Mouse (Mus musculus): Measurements from ENCODE around the gene Asl. TPM values are rescaled to one million over a fixed set of nuclear protein-coding genes. Genes with fewer than 3 reads are reported as not detected.

Asl gene
- polyA plus RNA-seq, 1 experiment, result 32.6 TPM

DNA sequence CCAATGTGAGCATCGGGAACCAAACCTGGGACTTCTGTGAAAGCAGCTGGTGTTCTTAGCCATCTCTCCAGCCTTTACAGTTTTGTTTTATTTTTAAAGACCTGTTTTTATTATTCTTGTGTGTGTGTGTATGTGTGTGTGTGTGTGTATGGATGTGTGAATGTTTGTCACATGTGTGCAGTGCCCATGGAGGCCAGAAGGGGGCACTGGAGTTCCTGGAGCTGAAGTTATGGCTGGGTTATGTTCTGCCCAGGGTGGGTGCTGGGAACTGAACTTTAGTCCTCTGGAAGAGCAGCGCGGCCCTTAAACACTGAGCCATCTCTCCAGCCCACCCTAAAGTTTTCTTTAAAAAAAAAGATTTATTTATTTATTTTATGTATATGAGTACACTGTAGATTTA lies 13.9 kb downstream of the Asl start:
- TF ChIP-seq CTCF (IDR thresholded peaks at IDR 0.05; ENCODE audit: borderline replicate concordance, insufficient read depth, low read length), result no peak
- no peak for TF ChIP-seq POLR2A (IDR thresholded peaks at IDR 0.05; ENCODE audit: low read depth, low read length)
- no peak overlapping the region for H3K4me3 ChIP-seq (ENCODE audit: insufficient read depth, low read length)
- H3K27ac ChIP-seq (ENCODE audit: insufficient read depth, low read length), result no peak overlapping the region

DNA sequence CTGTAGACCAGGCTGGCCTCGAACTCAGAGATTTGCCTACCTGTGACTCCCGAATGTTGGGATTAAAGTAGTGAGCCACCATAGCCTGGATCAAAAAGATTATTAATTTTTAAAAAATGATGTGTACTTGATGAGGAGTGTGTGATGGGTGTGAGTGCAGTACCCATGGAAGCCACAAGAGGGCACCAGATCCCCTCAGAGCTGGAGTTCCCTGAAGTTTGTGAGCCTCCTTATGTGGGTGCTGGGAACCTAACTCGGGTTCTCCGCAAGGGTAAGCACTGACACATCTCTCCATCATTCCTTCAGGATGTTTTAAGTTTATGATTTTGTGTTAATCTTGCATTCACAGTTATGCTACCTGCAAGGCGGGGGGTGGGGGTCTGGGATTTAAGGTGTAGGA lies 18.1 kb downstream of the Asl start:
- peak; percentile 16; the same call in 1 of the 2 replicates for TF ChIP-seq CTCF (IDR thresholded peaks at IDR 0.05; ENCODE audit: borderline replicate concordance, insufficient read depth, low read length)
- no peak for TF ChIP-seq POLR2A (IDR thresholded peaks at IDR 0.05; ENCODE audit: low read depth, low read length)
- no peak overlapping the region for H3K4me3 ChIP-seq (ENCODE audit: insufficient read depth, low read length)
- no peak overlapping the region for H3K27ac ChIP-seq (ENCODE audit: insufficient read depth, low read length)
- no peaks in the 10 kb centered on the region for H3K4me1 ChIP-seq (ENCODE audit: control insufficient read depth, insufficient read depth, low read length)

More for the DNA sequence above, 13.9 kb downstream of the Asl start:
- no peaks in the 10 kb centered on the region for H3K4me1 ChIP-seq (ENCODE audit: control insufficient read depth, insufficient read depth, low read length)

DNA sequence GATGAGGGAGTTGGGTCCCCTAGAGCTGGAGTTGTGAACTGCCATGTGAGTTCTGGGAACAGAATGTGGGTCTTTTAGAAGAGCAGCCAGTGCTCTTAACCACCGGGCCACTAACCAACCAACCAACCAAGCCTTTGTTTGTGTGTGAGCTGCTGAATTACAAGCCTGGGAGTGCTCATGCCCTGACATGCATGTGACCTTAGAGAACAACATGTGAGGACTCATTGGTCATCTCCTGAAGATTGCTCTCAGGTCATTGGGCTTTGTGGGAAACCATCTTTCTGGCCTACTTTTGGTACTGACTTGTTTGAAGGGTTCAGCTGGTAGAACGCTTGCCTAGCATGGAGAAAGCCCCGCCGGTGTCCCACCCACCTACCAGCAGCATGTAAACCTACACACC lies 19.3 kb downstream of the Asl start:
- TF ChIP-seq POLR2A (IDR thresholded peaks at IDR 0.05; ENCODE audit: low read depth, low read length) (no peak), CTCF (IDR thresholded peaks at IDR 0.05; ENCODE audit: borderline replicate concordance, insufficient read depth, low read length) (no peak)
- no peak overlapping the region for H3K27ac ChIP-seq (ENCODE audit: insufficient read depth, low read length)
- no peaks in the 10 kb centered on the region for H3K4me1 ChIP-seq (ENCODE audit: control insufficient read depth, insufficient read depth, low read length)
- H3K4me3 ChIP-seq (ENCODE audit: insufficient read depth, low read length), result no peak overlapping the region

GRCm38 (mm10) chr5:130008034-130008590 lies 20.9 kb downstream of the Asl start:
- H3K27ac ChIP-seq (ENCODE audit: insufficient read depth, low read length), result no peak overlapping the region
- TF ChIP-seq POLR2A (IDR thresholded peaks at IDR 0.05; ENCODE audit: low read depth, low read length) (no peak), CTCF (IDR thresholded peaks at IDR 0.05; ENCODE audit: borderline replicate concordance, insufficient read depth, low read length) (no peak)
- 0 out of 2 replicates have a peak, but pooled peaks cover 1% of the 10 kb centered on the region for H3K4me1 ChIP-seq (ENCODE audit: control insufficient read depth, insufficient read depth, low read length)
- no peak overlapping the region for H3K4me3 ChIP-seq (ENCODE audit: insufficient read depth, low read length)

- 0 out of 2 replicates have a peak, but pooled peaks cover 2% of the 10 kb centered on the region for H3K4me1 ChIP-seq (ENCODE audit: control insufficient read depth, insufficient read depth, low read length)
- H3K27ac ChIP-seq (ENCODE audit: insufficient read depth, low read length), result no peak overlapping the region
- no peak for TF ChIP-seq CTCF (IDR thresholded peaks at IDR 0.05; ENCODE audit: borderline replicate concordance, insufficient read depth, low read length)
- TF ChIP-seq POLR2A (IDR thresholded peaks at IDR 0.05; ENCODE audit: low read depth, low read length), result no peak
- H3K4me3 ChIP-seq (ENCODE audit: insufficient read depth, low read length), result no peak overlapping the region
Observed at GRCm38 (mm10) chr5:130007344-130007743, 21.7 kb downstream of the Asl start.

DNA sequence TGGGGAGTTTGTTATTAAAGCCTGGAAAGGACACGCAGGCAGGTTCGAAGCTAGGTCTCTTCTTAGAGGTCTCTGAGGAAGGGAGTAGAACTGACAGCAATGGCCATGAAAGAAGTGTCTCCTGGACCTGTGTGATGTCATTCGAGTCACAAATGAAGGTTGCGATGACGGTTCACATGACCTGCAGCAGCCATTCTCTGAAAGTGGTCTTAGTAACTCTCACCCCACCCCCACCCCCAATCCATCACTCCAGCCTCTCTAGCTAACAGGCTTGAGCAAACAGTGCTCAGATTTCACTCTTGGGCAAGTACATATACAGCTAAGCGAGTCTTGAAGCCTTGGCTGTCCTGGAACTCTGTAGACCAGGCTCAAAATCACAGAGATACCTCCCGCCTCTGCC lies 25.8 kb downstream of the Asl start:
- Histone ChIP-seq H3K27ac (ENCODE audit: insufficient read depth, low read length) (peak overlapping the region; percentile 21), H3K4me3 (ENCODE audit: insufficient read depth, low read length) (peak overlapping the region; percentile 68), H3K4me1 (ENCODE audit: control insufficient read depth, insufficient read depth, low read length) (peaks cover 9% of the 10 kb centered on the region; the same call in 1 of the 2 replicates)
- no peak for TF ChIP-seq POLR2A (IDR thresholded peaks at IDR 0.05; ENCODE audit: low read depth, low read length)
- no peak for TF ChIP-seq CTCF (IDR thresholded peaks at IDR 0.05; ENCODE audit: borderline replicate concordance, insufficient read depth, low read length)

- Histone ChIP-seq H3K4me3 (ENCODE audit: insufficient read depth, low read length) (peak within 1 kb of the TSS; percentile 68), H3K27ac (ENCODE audit: insufficient read depth, low read length) (peak within 1 kb of the TSS; percentile 21), H3K4me1 (ENCODE audit: control insufficient read depth, insufficient read depth, low read length) (peaks cover 9% of the 10 kb centered on the region; the same call in 1 of the 2 replicates)
- TF ChIP-seq CTCF (IDR thresholded peaks at IDR 0.05; ENCODE audit: borderline replicate concordance, insufficient read depth, low read length) (no peak), POLR2A (IDR thresholded peaks at IDR 0.05; ENCODE audit: low read depth, low read length) (peak; percentile 95)
Observed at GRCm38 (mm10) chr5:130002301-130003146, 26.5 kb downstream of the Asl start, which contains the start of gene Gusb. Gene Gusb, minus strand, starts transcription at chr5:130003049.

- Histone ChIP-seq H3K4me1 (ENCODE audit: control insufficient read depth, insufficient read depth, low read length) (peaks cover 9% of the 10 kb centered on the region; the same call in 1 of the 2 replicates), H3K27ac (ENCODE audit: insufficient read depth, low read length) (no peak overlapping the region), H3K4me3 (ENCODE audit: insufficient read depth, low read length) (peak overlapping the region; percentile 68)
- TF ChIP-seq CTCF (IDR thresholded peaks at IDR 0.05; ENCODE audit: borderline replicate concordance, insufficient read depth, low read length) (no peak), POLR2A (IDR thresholded peaks at IDR 0.05; ENCODE audit: low read depth, low read length) (no peak)
Observed at GRCm38 (mm10) chr5:130001356-130001987, 27.6 kb downstream of the Asl start.

DNA sequence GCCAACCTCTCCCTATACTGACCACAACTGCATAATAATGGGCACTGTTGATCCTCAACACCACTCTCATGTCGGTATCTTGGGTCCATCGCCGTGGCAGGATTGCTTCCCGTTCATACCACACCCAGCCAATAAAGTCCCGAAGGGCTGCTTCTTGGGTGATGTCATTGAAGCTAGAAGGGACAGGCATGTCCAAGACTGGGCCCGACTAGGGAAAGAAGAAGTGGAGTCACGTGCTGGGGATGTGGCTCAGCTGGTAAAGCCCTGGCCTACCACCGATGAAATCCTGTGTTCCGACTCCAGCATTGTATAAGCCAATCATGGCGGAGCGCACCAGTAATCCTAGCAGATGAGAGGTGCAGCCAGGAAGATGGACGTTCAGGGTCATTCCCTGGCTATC lies 28.3 kb downstream of the Asl start:
- H3K4me1 ChIP-seq (ENCODE audit: control insufficient read depth, insufficient read depth, low read length), result peaks cover 9% of the 10 kb centered on the region; the same call in 1 of the 2 replicates
- no peak overlapping the region for H3K27ac ChIP-seq (ENCODE audit: insufficient read depth, low read length)
- no peak overlapping the region for H3K4me3 ChIP-seq (ENCODE audit: insufficient read depth, low read length)
- TF ChIP-seq POLR2A (IDR thresholded peaks at IDR 0.05; ENCODE audit: low read depth, low read length) (no peak), CTCF (IDR thresholded peaks at IDR 0.05; ENCODE audit: borderline replicate concordance, insufficient read depth, low read length) (no peak)

Measured in embryonic fibroblast, embryonic 13.5 days (primary cell).